9 mouse cellular contexts compared by ENCODE assay signal in genomic region chr19:37376841-37377240, GRCm38 (mm10). TPM values are rescaled to one million over a fixed set of nuclear protein-coding genes. Genes with fewer than 3 reads are reported as not detected.
A peak's percentile ranks its signal among the peaks of the same experiment; 100 is the strongest.
DNase-seq lines count a peak whose midpoint lies in the region; ATAC-seq and TF ChIP-seq lines count a peak whose summit lies in the region.
"Had no signal": no experiment of that assay in that cellular context is flagged by ENCODE, and none has a peak within 500 bp of the region (broad histone marks: within the 10 kb centered on the region; RNA-seq: fewer than 3 reads in every experiment).

No protein-coding gene starts in this region.

- no peak for ATAC-seq in hindbrain, embryonic 12.5 days (ENCODE audit: low FRiP score)
- no peak for ATAC-seq in midbrain, embryonic 15.5 days (replicated peaks)
- ATAC-seq in erythroid progenitor cell, adult 5-6 weeks (replicated peaks; ENCODE audit: low FRiP score, poor library complexity, severe bottlenecking) = no peak
- no peak for ATAC-seq in cerebellum, adult (ENCODE audit: insufficient number of reproducible peaks, low FRiP score, low TSS enrichment)

- peak overlapping the region; percentile 70 for H3K9ac ChIP-seq in hindbrain, embryonic 12.5 days
- H3K9ac ChIP-seq in midbrain, embryonic 15.5 days = peak overlapping the region; percentile 6; the same call in 1 of the 2 replicates

- H3K4me2 ChIP-seq in hindbrain, embryonic 12.5 days (replicated peaks) = peak overlapping the region; percentile 68
- peak overlapping the region; percentile 83 for H3K4me2 ChIP-seq in midbrain, embryonic 15.5 days

- H3K4me3 ChIP-seq in left cerebral cortex, adult 2 months = peak overlapping the region; percentile 75
- peak overlapping the region; percentile 77 for H3K4me3 ChIP-seq in hindbrain, embryonic 12.5 days
- peak overlapping the region; percentile 72 for H3K4me3 ChIP-seq in midbrain, embryonic 15.5 days

- no peak overlapping the region for H3K27ac ChIP-seq in left cerebral cortex, adult 2 months
- H3K27ac ChIP-seq in hindbrain, embryonic 12.5 days = no peak overlapping the region
- H3K27ac ChIP-seq in midbrain, embryonic 15.5 days = no peak overlapping the region

- H3K9me3 ChIP-seq in hindbrain, embryonic 12.5 days (replicated peaks) = no peaks in the 10 kb centered on the region
- H3K9me3 ChIP-seq in midbrain, embryonic 15.5 days = no peaks in the 10 kb centered on the region

- 1% methylated on average over 11 of the region's 11 CpGs for WGBS in hindbrain, embryonic 12.5 days
- 3% methylated on average over 11 of the region's 11 CpGs for WGBS in midbrain, embryonic 15.5 days

- DNase-seq in left cerebral cortex, adult 2 months (ENCODE audit: extremely low spot score in 1 of 2, low spot score in 2 of 2) = no peak
- no peak for DNase-seq in left cerebral cortex, postnatal 25 days (ENCODE audit: low spot score in 2 of 2)
- peak; percentile 21 for DNase-seq in brain, embryonic 14.5 days (ENCODE audit: low read depth)
- no peak for DNase-seq in retina, embryonic 14.5 days (ENCODE audit: low spot score)
- DNase-seq: right cerebral cortex, postnatal 25 days had no signal

- no peaks in the 10 kb centered on the region for H3K27me3 ChIP-seq in hindbrain, embryonic 12.5 days
- H3K27me3 ChIP-seq in midbrain, embryonic 15.5 days (replicated peaks) = no peaks in the 10 kb centered on the region

- no peak for TF ChIP-seq POLR2A in brain, embryonic 14.5 days (IDR thresholded peaks at IDR 0.05; ENCODE audit: borderline replicate concordance, extremely low read depth, insufficient read depth, insufficient read length, poor library complexity, severe bottlenecking)

- H3K36me3 ChIP-seq in hindbrain, embryonic 12.5 days = no peaks in the 10 kb centered on the region
- H3K36me3 ChIP-seq in midbrain, embryonic 15.5 days (replicated peaks) = no peaks in the 10 kb centered on the region

- no peak for TF ChIP-seq CTCF in left cerebral cortex, adult 2 months (IDR thresholded peaks at IDR 0.05)
- no peak for TF ChIP-seq CTCF in brain, embryonic 14.5 days (IDR thresholded peaks at IDR 0.05; ENCODE audit: borderline replicate concordance, extremely low read depth, insufficient read depth, insufficient read length)

- H3K4me1 ChIP-seq in hindbrain, embryonic 12.5 days = peaks cover 18% of the 10 kb centered on the region
- peaks cover 14% of the 10 kb centered on the region for H3K4me1 ChIP-seq in midbrain, embryonic 15.5 days

- intact Hi-C loops in left cerebral cortex, adult 2 months (cut with DNase I) = no loop called here
- intact Hi-C loops in left cerebral cortex, postnatal 25 days (cut with DNase I) = loop anchor here (2.0 kb wide), 2 partner anchors 66 to 458 kb away; partner anchors contain the start of gene Fgfbp3

RNA-seq across cellular contexts. Expression of gene Kif11, which starts 0.6 kb away (rescaled TPM):
- under 1 TPM; 0.63 to 0.79 TPM for total RNA-seq in left cerebral cortex, adult 2 months (2021)
- 1 to 10 TPM; 1.2 TPM for total RNA-seq in left cerebral cortex, postnatal 25 days (2021)
- polyA plus RNA-seq in brain, embryonic 14.5 days (2012; rRNA removed) = 18.5 and 28.8 TPM in 2 replicates
- polyA plus RNA-seq in hindbrain, embryonic 12.5 days (2016; fragmentation: Nextera tagmentation; extraction: Ambion mirVana) = 50.3 and 54.2 TPM in 2 replicates
- 8.4 and 11.3 TPM in 2 replicates for polyA plus RNA-seq in midbrain, embryonic 15.5 days (2015; fragmentation: Nextera tagmentation; extraction: Ambion mirVana)
- 409 and 470 TPM in 2 replicates for total RNA-seq in erythroid progenitor cell, adult 5-6 weeks (2015; ENCODE audit: low replicate concordance)
- 653 and 658 TPM in 2 replicates for total RNA-seq in erythroid progenitor cell, adult 5-6 weeks (2017; ENCODE audit: low replicate concordance)

RNA-seq across cellular contexts. Expression of gene Ide, which starts 39.2 kb away (rescaled TPM):
- 10 to 100 TPM; 37.8 to 57.2 TPM for total RNA-seq in left cerebral cortex, adult 2 months (2021)
- total RNA-seq in left cerebral cortex, postnatal 25 days (2021) = 10 to 100 TPM; 38.3 to 41.7 TPM
- 18.9 and 24.7 TPM in 2 replicates for polyA plus RNA-seq in brain, embryonic 14.5 days (2012; rRNA removed)
- polyA plus RNA-seq in hindbrain, embryonic 12.5 days (2016; fragmentation: Nextera tagmentation; extraction: Ambion mirVana) = 44.0 and 45.4 TPM in 2 replicates
- 37.8 and 39.0 TPM in 2 replicates for polyA plus RNA-seq in midbrain, embryonic 15.5 days (2015; fragmentation: Nextera tagmentation; extraction: Ambion mirVana)
- 22.7 and 24.7 TPM in 2 replicates for total RNA-seq in erythroid progenitor cell, adult 5-6 weeks (2015; ENCODE audit: low replicate concordance)
- 20.5 and 23.3 TPM in 2 replicates for total RNA-seq in erythroid progenitor cell, adult 5-6 weeks (2017; ENCODE audit: low replicate concordance)

RNA-seq across cellular contexts. Expression of gene Hhex, which starts 57.8 kb away (rescaled TPM):
- total RNA-seq in left cerebral cortex, adult 2 months (2021) = 1 to 10 TPM; 1.2 to 1.7 TPM
- 1 to 10 TPM; 1.9 to 3.4 TPM for total RNA-seq in left cerebral cortex, postnatal 25 days (2021)
- 1.8 and 2.7 TPM in 2 replicates for polyA plus RNA-seq in brain, embryonic 14.5 days (2012; rRNA removed)
- polyA plus RNA-seq in hindbrain, embryonic 12.5 days (2016; fragmentation: Nextera tagmentation; extraction: Ambion mirVana) = 7.2 and 9.2 TPM in 2 replicates
- polyA plus RNA-seq in midbrain, embryonic 15.5 days (2015; fragmentation: Nextera tagmentation; extraction: Ambion mirVana) = 5.1 and 5.2 TPM in 2 replicates
- total RNA-seq in erythroid progenitor cell, adult 5-6 weeks (2015; ENCODE audit: low replicate concordance) = 21.3 and 21.8 TPM in 2 replicates
- 4.4 and 5.4 TPM in 2 replicates for total RNA-seq in erythroid progenitor cell, adult 5-6 weeks (2017; ENCODE audit: low replicate concordance)

Comparison
In these comparisons a context has a peak if more than half of its experiments do, and no peak if none do; other contexts are left out.
1. RNA of gene Kif11, which starts 0.6 kb away (total RNA-seq): 409 to 658 TPM in erythroid progenitor cell, adult 5-6 weeks; 1.2 TPM in left cerebral cortex, postnatal 25 days and 0.63 to 0.79 TPM in left cerebral cortex, adult 2 months; every median in the first group is over 100 times any median in the second.
2. Peak in every context shown above with its lines, with median percentiles within 50 percentile points of each other: H3K4me3 ChIP-seq.